ENCODE assay signal across 15 mouse cellular contexts in genomic region chr12:112217681-112218080, GRCm38 (mm10).
DNase-seq lines count a peak whose midpoint lies in the region; ATAC-seq lines count a peak whose summit lies in the region.
"Had no signal": no experiment of that assay in that cellular context is flagged by ENCODE, and none has a peak within 500 bp of the region (broad histone marks: within the 10 kb centered on the region; RNA-seq: fewer than 3 reads in every experiment).

No protein-coding gene starts in this region.

- peaks cover 39% of the 10 kb centered on the region for H3K4me1 ChIP-seq in heart, embryonic 12.5 days (replicated peaks)
- peaks cover 52% of the 10 kb centered on the region for H3K4me1 ChIP-seq in forebrain, embryonic 15.5 days

- no peaks in the 10 kb centered on the region for H3K9me3 ChIP-seq in heart, embryonic 12.5 days (replicated peaks)
- H3K9me3 ChIP-seq in forebrain, embryonic 15.5 days = no peaks in the 10 kb centered on the region
- H3K9me3 ChIP-seq: limb, embryonic 15.5 days had no signal

- WGBS in heart, embryonic 12.5 days = 39% methylated on average over 3 of the region's 3 CpGs
- 75% methylated on average over 3 of the region's 3 CpGs for WGBS in forebrain, embryonic 15.5 days

- H3K27ac ChIP-seq in heart, embryonic 12.5 days (ENCODE audit: poor library complexity, severe bottlenecking) = peak overlapping the region; percentile 16; the same call in 1 of the 2 replicates
- peak overlapping the region; percentile 76 for H3K27ac ChIP-seq in forebrain, embryonic 15.5 days (replicated peaks)
- H3K27ac ChIP-seq: limb, embryonic 15.5 days had no signal

- ATAC-seq in heart, embryonic 12.5 days (ENCODE audit: insufficient number of reproducible peaks, low FRiP score) = no peak
- ATAC-seq in forebrain, embryonic 15.5 days (replicated peaks) = no peak

- H3K27me3 ChIP-seq in heart, embryonic 12.5 days (replicated peaks) = peaks cover 19% of the 10 kb centered on the region
- no peaks in the 10 kb centered on the region for H3K27me3 ChIP-seq in forebrain, embryonic 15.5 days

- H3K4me2 ChIP-seq in heart, embryonic 12.5 days = no peak overlapping the region
- no peak overlapping the region for H3K4me2 ChIP-seq in forebrain, embryonic 15.5 days (replicated peaks)
- H3K4me2 ChIP-seq: limb, embryonic 15.5 days had no signal

- no peak overlapping the region for H3K9ac ChIP-seq in heart, embryonic 12.5 days
- H3K9ac ChIP-seq in forebrain, embryonic 15.5 days (replicated peaks) = no peak overlapping the region
- H3K9ac ChIP-seq: limb, embryonic 15.5 days had no signal

- H3K36me3 ChIP-seq in heart, embryonic 12.5 days = no peaks in the 10 kb centered on the region
- no peaks in the 10 kb centered on the region for H3K36me3 ChIP-seq in forebrain, embryonic 15.5 days
- H3K36me3 ChIP-seq: limb, embryonic 15.5 days had no signal

- no peak for DNase-seq in heart, postnatal 36 days
- peak; percentile 15 for DNase-seq in adrenal gland, postnatal 25 days
- DNase-seq in kidney, postnatal 4 days = peak; percentile 22 to 49
- no peak for DNase-seq in layer of hippocampus, adult 9-10 months (ENCODE audit: low spot score)
- DNase-seq in left cerebral cortex, adult 9 months (ENCODE audit: low spot score in 2 of 2) = no peak
- no peak for DNase-seq in heart, adult 8-10 months (ENCODE audit: low spot score)
- DNase-seq: B cell, adult 2 months; cerebellum, postnatal 10 days; heart, postnatal 14 days; layer of hippocampus, postnatal 36 days; lung, postnatal 36 days; thymus, postnatal 14 days had no signal

- intact Hi-C loops in heart, postnatal 36 days (cut with DNase I) = no loop called here

- H3K4me3 ChIP-seq in heart, embryonic 12.5 days = no peak overlapping the region
- H3K4me3 ChIP-seq in forebrain, embryonic 15.5 days = no peak overlapping the region
- H3K4me3 ChIP-seq: limb, embryonic 15.5 days had no signal

Comparison
In these comparisons a context has a peak if more than half of its experiments do, and no peak if none do; other contexts are left out.
1. DNase-seq: peak in adrenal gland, postnatal 25 days (single experiment) and kidney, postnatal 4 days (2 of 2); none in heart, postnatal 36 days (0 of 2), layer of hippocampus, adult 9-10 months (single experiment), left cerebral cortex, adult 9 months (0 of 2) and heart, adult 8-10 months (single experiment).